Mouse (Mus musculus): ENCODE data around the gene Krt42. TPM values are rescaled to one million over a fixed set of nuclear protein-coding genes. Genes with fewer than 3 reads are reported as not detected.

Gene Krt42
- polyA plus RNA-seq, 1 experiment from 2014 or later: not detected

GRCm38 (mm10) chr11:100295308-100295707, 25.6 kb upstream of the Krt42 start:
- Histone ChIP-seq H3K4me1 (replicated peaks; ENCODE audit: insufficient read depth, low read length) (no peaks in the 10 kb centered on the region), H3K27ac (no peak overlapping the region), H3K9ac (ENCODE audit: low read depth, low read length) (no peak overlapping the region), H3K36me3 (ENCODE audit: insufficient read depth, low read length) (no peaks in the 10 kb centered on the region), H3K4me2 (ENCODE audit: low read length) (no peak overlapping the region), H3K27me3 (ENCODE audit: insufficient read depth, low read length) (no peaks in the 10 kb centered on the region), H3K9me3 (replicated peaks; ENCODE audit: low read length) (no peaks in the 10 kb centered on the region), H3K4me3 (replicated peaks; ENCODE audit: low read depth, low read length) (no peak overlapping the region)
- WGBS: 0% methylated on average over 10 of the region's 10 CpGs
- DNase-seq (ENCODE audit: low spot score) (peak; percentile 92), ATAC-seq (replicated peaks; ENCODE audit: low FRiP score, low read depth) (peak; percentile 39; the same call in 1 of the 2 replicates)
- peak; percentile 100 for TF ChIP-seq CTCF (IDR thresholded peaks at IDR 0.05; ENCODE audit: low read depth)

- WGBS: 68% methylated on average over 6 of the region's 6 CpGs
- H3K9ac ChIP-seq (ENCODE audit: low read depth, low read length): no peak overlapping the region
- DNase-seq (ENCODE audit: low spot score) (no peak), ATAC-seq (replicated peaks; ENCODE audit: low FRiP score, low read depth) (no peak)
- no peak overlapping the region for H3K4me3 ChIP-seq (replicated peaks; ENCODE audit: low read depth, low read length)
- H3K27me3 ChIP-seq (ENCODE audit: insufficient read depth, low read length): no peaks in the 10 kb centered on the region
- no peak overlapping the region for H3K4me2 ChIP-seq (ENCODE audit: low read length)
- H3K9me3 ChIP-seq (replicated peaks; ENCODE audit: low read length): no peaks in the 10 kb centered on the region
- H3K4me1 ChIP-seq (replicated peaks; ENCODE audit: insufficient read depth, low read length): no peaks in the 10 kb centered on the region
- H3K36me3 ChIP-seq (ENCODE audit: insufficient read depth, low read length): no peaks in the 10 kb centered on the region
- no peak for TF ChIP-seq CTCF (IDR thresholded peaks at IDR 0.05; ENCODE audit: low read depth)
- H3K27ac ChIP-seq: no peak overlapping the region
Observed at GRCm38 (mm10) chr11:100292884-100293283, 23.2 kb upstream of the Krt42 start.

GRCm38 (mm10) chr11:100290235-100290634, 20.6 kb upstream of the Krt42 start:
- Histone ChIP-seq H3K27me3 (ENCODE audit: insufficient read depth, low read length) (no peaks in the 10 kb centered on the region), H3K27ac (peak overlapping the region; percentile 25; the same call in 1 of the 2 replicates), H3K4me1 (replicated peaks; ENCODE audit: insufficient read depth, low read length) (no peaks in the 10 kb centered on the region), H3K36me3 (ENCODE audit: insufficient read depth, low read length) (no peaks in the 10 kb centered on the region), H3K4me3 (replicated peaks; ENCODE audit: low read depth, low read length) (no peak overlapping the region), H3K4me2 (ENCODE audit: low read length) (no peak overlapping the region), H3K9ac (ENCODE audit: low read depth, low read length) (no peak overlapping the region), H3K9me3 (replicated peaks; ENCODE audit: low read length) (no peaks in the 10 kb centered on the region)
- WGBS: 31% methylated on average over 5 of the region's 5 CpGs
- ATAC-seq (replicated peaks; ENCODE audit: low FRiP score, low read depth): 0 out of 2 replicates have a peak, but pooled peaks have one; percentile 40
- DNase-seq (ENCODE audit: low spot score): peak; percentile 26
- TF ChIP-seq CTCF (IDR thresholded peaks at IDR 0.05; ENCODE audit: low read depth): no peak

- H3K9me3 ChIP-seq (replicated peaks; ENCODE audit: low read length): no peaks in the 10 kb centered on the region
- H3K4me1 ChIP-seq (replicated peaks; ENCODE audit: insufficient read depth, low read length): no peaks in the 10 kb centered on the region
- H3K27ac ChIP-seq: no peak overlapping the region
- ATAC-seq (replicated peaks; ENCODE audit: low FRiP score, low read depth) (no peak), DNase-seq (ENCODE audit: low spot score) (no peak)
- no peak overlapping the region for H3K9ac ChIP-seq (ENCODE audit: low read depth, low read length)
- no peak overlapping the region for H3K4me3 ChIP-seq (replicated peaks; ENCODE audit: low read depth, low read length)
- 83% methylated on average over 6 of the region's 6 CpGs for WGBS
- H3K36me3 ChIP-seq (ENCODE audit: insufficient read depth, low read length): no peaks in the 10 kb centered on the region
- no peak overlapping the region for H3K4me2 ChIP-seq (ENCODE audit: low read length)
- no peak for TF ChIP-seq CTCF (IDR thresholded peaks at IDR 0.05; ENCODE audit: low read depth)
- H3K27me3 ChIP-seq (ENCODE audit: insufficient read depth, low read length): no peaks in the 10 kb centered on the region
Observed at GRCm38 (mm10) chr11:100288942-100289341, 19.3 kb upstream of the Krt42 start.

GRCm38 (mm10) chr11:100287024-100287423, 17.4 kb upstream of the Krt42 start:
- Histone ChIP-seq H3K9ac (ENCODE audit: low read depth, low read length) (no peak overlapping the region), H3K36me3 (ENCODE audit: insufficient read depth, low read length) (no peaks in the 10 kb centered on the region), H3K4me2 (ENCODE audit: low read length) (no peak overlapping the region), H3K4me3 (replicated peaks; ENCODE audit: low read depth, low read length) (no peak overlapping the region), H3K9me3 (replicated peaks; ENCODE audit: low read length) (no peaks in the 10 kb centered on the region), H3K27ac (no peak overlapping the region), H3K4me1 (replicated peaks; ENCODE audit: insufficient read depth, low read length) (no peaks in the 10 kb centered on the region), H3K27me3 (ENCODE audit: insufficient read depth, low read length) (no peaks in the 10 kb centered on the region)
- no peak for TF ChIP-seq CTCF (IDR thresholded peaks at IDR 0.05; ENCODE audit: low read depth)
- 50% methylated on average over 10 of the region's 10 CpGs for WGBS
- DNase-seq (ENCODE audit: low spot score) (no peak), ATAC-seq (replicated peaks; ENCODE audit: low FRiP score, low read depth) (no peak; the same call in 1 of the 2 replicates)

GRCm38 (mm10) chr11:100284988-100285387, 15.3 kb upstream of the Krt42 start:
- H3K9me3 ChIP-seq (replicated peaks; ENCODE audit: low read length): no peaks in the 10 kb centered on the region
- DNase-seq (ENCODE audit: low spot score) (no peak), ATAC-seq (replicated peaks; ENCODE audit: low FRiP score, low read depth) (no peak)
- no peak overlapping the region for H3K27ac ChIP-seq
- H3K27me3 ChIP-seq (ENCODE audit: insufficient read depth, low read length): no peaks in the 10 kb centered on the region
- H3K9ac ChIP-seq (ENCODE audit: low read depth, low read length): no peak overlapping the region
- WGBS: 73% methylated on average over 4 of the region's 4 CpGs
- H3K4me2 ChIP-seq (ENCODE audit: low read length): no peak overlapping the region
- H3K4me3 ChIP-seq (replicated peaks; ENCODE audit: low read depth, low read length): no peak overlapping the region
- H3K36me3 ChIP-seq (ENCODE audit: insufficient read depth, low read length): no peaks in the 10 kb centered on the region
- TF ChIP-seq CTCF (IDR thresholded peaks at IDR 0.05; ENCODE audit: low read depth): no peak
- no peaks in the 10 kb centered on the region for H3K4me1 ChIP-seq (replicated peaks; ENCODE audit: insufficient read depth, low read length)

- WGBS: 21% methylated on average over 10 of the region's 10 CpGs
- H3K27ac ChIP-seq: no peak overlapping the region
- H3K27me3 ChIP-seq (ENCODE audit: insufficient read depth, low read length): no peaks in the 10 kb centered on the region
- H3K9ac ChIP-seq (ENCODE audit: low read depth, low read length): no peak overlapping the region
- no peaks in the 10 kb centered on the region for H3K4me1 ChIP-seq (replicated peaks; ENCODE audit: insufficient read depth, low read length)
- ATAC-seq (replicated peaks; ENCODE audit: low FRiP score, low read depth) (0 out of 2 replicates have a peak, but pooled peaks have one; percentile 55), DNase-seq (ENCODE audit: low spot score) (peak; percentile 72)
- H3K36me3 ChIP-seq (ENCODE audit: insufficient read depth, low read length): no peaks in the 10 kb centered on the region
- no peak overlapping the region for H3K4me2 ChIP-seq (ENCODE audit: low read length)
- TF ChIP-seq CTCF (IDR thresholded peaks at IDR 0.05; ENCODE audit: low read depth): peak; percentile 84
- no peaks in the 10 kb centered on the region for H3K9me3 ChIP-seq (replicated peaks; ENCODE audit: low read length)
- H3K4me3 ChIP-seq (replicated peaks; ENCODE audit: low read depth, low read length): no peak overlapping the region
Observed at GRCm38 (mm10) chr11:100282549-100282948, 12.9 kb upstream of the Krt42 start.

Data from kidney, postnatal 0 days (tissue).